Mouse (Mus musculus) urinary bladder, postnatal 14 days (tissue): ENCODE data around the gene Ostm1.
A peak's percentile ranks its signal among the peaks of the same experiment; 100 is the strongest.

Source experiments
- DNase-seq: peaks from one replicate; pipeline ENCODE4 v3.0.0; 2021; ENCODE audit warnings: low spot score

The Ostm1 gene

DNA sequence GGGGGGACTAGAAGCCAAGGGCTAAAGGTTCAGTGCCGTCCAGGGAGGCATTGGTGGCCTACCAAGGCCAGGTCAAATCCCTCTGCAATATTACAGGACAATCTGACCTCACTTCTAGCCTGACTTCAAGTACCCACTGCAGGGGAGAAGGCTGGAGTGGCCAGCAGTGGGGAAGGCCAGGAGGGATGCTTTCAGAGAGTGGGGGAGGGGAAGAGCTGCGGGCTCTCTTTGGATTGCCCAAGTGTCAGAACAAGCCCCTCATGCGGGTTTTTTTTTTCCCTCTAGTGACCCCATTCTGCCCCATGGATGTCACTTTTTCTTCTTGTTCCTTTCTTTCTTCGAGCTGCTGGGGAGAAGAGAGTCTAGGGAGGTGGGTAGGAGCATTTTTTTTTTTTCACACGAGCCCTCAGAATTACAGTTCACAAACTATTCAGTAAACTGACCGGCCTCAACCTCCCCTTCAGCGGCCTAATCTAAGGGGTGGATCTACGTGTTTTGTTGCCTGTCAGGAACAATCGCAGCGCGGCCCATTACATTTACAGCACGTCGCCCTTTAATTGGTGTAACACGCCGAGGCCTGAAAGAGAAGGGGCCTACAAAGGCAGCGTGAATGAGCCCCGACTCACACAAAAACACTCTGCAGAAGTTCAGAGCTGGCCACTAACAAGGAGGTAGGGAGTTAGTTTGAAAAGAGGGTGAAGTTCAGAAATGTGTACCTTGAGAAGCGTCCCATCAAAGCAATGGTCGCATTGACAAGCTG, 47.2 kb downstream of the Ostm1 start:
- DNase-seq, result no peak

GRCm38 (mm10) chr10:42631754-42632452, 48.3 kb downstream of the Ostm1 start:
- no peak for DNase-seq

DNA sequence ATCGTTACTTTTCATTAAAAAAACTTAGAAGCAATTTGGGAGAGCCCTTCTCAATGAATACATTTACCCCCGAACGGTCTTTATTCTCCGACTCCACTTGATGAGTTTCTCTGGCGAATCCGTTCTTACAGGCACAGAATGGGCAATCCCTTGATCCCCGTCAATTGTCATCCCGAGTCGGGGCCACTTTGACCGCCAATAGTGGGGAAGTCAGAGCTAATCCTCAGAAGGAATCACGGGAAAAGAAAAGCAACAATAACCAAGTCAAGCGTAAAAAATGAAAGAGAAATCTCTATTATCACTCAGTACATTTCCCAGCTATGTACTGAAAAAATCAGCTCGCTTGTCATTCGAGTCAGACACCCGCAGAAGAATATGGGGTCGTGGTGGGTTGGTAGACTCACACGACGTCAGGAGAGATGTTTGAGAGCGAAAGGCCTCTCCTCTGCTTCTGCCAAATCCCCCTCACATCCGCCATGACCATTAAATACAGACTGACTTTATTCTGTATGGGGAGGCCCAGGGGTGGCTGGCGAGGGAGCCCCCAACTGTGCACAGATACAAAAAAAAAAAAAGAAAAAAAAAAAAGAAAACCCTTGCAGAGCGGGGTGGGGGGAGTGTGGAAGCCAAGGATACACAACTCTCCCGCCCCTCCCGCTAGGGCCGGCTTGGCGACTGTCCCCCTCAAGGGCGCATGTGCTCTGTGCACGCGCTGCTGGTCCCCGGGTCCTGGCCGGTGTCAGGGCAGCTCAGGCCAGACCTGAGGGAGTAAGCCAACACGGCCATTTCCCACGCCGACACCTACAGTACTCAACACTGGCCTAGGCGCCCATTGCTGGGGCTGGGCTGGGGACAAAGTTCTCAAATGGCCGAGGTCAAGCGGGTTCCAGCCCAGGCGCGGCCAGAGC, 49.1 kb downstream of the Ostm1 start:
- DNase-seq, result no peak

DNA sequence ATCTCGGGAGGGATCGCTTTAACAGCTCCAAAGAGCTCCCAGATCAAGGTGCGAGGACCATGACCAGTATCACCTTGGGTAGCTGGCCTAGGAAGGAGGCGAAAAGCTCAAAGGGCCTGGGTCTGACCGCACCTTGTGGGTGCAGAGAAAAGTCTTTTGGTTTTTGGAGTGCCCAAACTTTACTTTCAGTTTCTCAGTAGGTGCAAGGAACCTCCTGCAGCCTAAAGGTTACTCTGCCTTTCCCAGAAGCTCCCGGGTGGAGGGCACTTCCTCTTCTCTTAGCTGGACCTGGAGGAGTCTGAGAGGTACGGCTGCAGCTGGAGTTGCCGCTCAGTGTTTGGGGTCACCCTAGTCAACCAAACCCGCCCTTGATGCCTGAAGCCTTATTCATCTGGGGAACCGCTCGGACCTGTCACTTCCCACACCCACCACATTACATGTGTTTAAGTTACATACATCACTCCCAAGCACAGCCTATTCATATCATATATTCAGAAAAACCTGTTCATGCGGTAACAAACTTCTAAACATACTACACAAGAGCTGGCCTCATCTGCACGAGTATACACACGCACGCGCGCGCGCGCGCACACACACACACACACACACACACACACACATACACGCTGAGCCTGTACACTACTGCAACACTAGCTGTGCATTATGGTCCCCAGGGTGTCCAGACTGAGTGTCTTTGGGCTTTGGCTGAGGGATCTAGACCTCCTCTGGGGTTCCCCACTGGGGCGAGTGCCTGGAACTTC, 49.9 kb downstream of the Ostm1 start:
- no peak for DNase-seq

GRCm38 (mm10) chr10:42634122-42634720, 50.6 kb downstream of the Ostm1 start:
- no peak for DNase-seq

DNA sequence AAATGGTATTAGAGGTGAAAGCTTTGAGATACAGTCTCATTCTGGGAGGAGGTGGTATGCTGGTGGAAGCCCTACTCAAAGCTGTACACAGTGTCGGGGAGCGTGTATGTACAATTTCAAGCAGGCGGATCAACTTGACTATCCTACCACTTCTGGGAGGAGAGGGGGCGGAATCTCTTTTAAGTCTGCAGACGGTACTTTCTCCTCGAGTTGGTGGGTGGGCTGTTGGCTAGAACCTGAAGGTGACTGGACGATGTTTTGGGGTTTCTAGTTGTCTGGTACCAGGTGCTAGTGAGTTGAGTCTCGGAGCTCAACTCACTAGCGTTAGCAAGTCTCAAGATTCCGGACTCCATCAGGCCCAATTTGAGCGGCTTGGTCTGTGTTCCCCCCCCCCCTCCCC, 51.4 kb downstream of the Ostm1 start:
- DNase-seq, result no peak

GRCm38 (mm10) chr10:42635566-42636359, 52.1 kb downstream of the Ostm1 start:
- no peak for DNase-seq

DNA sequence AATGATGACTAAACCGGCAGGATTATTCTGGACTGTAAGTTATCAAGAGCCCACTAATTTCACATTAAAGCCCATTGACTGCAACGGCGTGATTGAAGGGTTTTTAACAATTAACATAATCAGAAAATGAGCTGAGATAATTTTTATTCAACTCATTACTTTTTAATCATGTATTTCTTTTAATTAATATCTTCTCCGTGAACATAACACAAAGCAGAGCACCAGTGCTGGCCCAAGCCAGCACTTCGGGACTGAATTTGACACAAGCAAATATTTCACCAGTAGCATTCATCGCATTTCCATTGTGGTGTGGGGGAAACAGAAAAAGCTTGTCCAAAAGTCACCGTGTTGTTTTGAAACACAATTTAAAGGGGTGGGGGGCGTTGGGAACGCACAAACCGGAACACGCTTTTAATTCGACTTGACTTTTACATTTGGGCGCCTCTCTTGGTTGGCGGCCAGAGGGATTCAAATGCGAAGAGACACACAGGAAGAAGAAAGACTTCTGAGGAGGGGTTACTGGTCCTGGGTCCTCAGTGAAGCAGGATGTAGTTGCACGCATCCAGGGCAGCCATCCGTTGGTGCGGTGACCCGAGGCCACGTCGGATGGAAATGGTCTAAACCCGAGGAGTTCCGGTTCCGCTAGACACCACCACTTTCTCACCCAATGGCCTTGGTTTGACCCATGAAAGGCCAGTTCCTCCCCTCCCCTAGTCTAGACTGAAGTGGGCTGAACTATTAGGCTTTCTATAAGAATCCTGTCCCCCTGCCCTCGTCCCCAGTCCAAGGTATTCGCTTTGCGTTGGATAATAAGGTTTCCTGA, 52.9 kb downstream of the Ostm1 start:
- no peak for DNase-seq

GRCm38 (mm10) chr10:42637183-42637788, 53.7 kb downstream of the Ostm1 start:
- peak; percentile 52 for DNase-seq

DNA sequence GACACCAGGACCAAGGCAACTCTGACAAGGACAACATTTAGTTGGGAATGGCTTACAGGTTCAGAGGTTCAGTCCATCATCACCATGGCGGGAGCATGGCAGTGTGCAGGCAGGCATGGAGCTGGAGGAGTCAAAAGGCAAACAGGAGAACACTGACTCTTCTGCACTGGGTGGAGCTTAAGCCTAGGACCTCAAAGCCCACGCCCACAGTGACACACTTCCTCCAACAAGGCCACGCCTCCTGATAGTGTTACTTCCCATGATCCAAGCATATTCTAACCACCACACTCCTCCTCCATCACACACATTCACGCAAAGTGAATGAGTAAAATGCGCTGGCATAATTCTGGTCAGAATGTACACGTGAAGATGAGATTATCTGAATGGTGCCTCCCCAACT, 56.2 kb downstream of the Ostm1 start:
- no peak for DNase-seq

- no peak for DNase-seq
Measured at GRCm38 (mm10) chr10:42643638-42644037, 60.0 kb downstream of the Ostm1 start.

GRCm38 (mm10) chr10:42646340-42646739, 62.7 kb downstream of the Ostm1 start:
- DNase-seq, result no peak

- no peak for DNase-seq
Measured at GRCm38 (mm10) chr10:42661916-42662315, 78.3 kb downstream of the Ostm1 start.

DNA sequence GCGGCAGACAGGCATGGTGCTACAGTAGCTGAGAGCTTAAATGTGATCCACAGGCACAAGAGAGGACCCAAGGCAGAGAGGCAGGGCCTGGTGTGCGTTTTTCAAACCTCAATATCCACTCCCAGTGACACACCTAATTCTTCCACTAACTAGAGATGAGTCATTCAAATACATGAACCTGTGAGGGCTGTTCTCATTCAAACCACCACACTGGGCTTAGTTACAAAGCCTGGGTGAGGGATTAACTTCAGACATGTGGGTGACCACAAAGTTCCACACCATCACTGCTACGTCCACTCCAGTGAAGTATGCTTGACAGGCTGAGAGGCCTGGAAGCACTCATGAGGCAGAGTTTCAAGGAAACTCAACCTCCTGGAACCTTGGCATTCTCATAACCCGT, 86.3 kb downstream of the Ostm1 start:
- DNase-seq, result no peak

DNA sequence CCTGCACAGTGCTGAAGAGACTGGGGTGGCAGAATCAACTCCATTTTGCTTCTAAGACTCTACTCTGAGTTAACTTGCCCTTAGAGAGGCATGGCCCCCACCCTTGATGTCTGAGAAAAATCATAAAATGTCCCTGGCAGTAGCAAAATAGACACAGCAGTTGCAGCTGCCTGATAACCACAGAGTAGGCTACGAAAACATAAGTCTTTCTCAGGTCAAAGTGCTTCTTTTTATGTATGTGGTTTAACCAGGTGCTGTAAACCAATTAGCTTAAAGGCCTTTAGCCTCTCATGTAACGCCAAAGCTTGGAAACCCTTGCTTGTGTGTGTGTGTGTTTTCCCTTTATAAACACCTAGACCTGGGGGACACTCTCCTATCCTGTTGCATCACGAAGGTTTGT, 89.2 kb downstream of the Ostm1 start:
- no peak for DNase-seq

- no peak for DNase-seq
Measured at GRCm38 (mm10) chr10:42675571-42675970, 91.9 kb downstream of the Ostm1 start.

DNA sequence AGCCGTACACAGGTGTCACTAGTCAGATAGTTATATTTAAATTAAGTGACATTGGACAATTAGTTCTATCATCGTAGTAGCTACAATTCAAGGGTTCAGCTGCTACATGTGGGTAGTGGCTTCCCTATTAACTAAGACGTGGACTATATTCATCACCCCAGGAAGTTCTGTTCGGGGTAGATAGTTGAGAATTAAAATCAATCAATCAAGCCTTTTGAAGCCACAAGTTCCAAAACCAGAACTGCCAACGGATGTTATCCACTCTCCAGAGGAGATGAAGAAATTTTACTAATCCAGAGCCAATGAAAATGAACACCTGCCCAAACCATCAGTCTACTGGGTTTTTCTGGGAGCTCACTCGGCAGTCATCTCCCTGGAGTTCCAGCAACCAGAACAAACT, 94.7 kb downstream of the Ostm1 start:
- no peak for DNase-seq

DNA sequence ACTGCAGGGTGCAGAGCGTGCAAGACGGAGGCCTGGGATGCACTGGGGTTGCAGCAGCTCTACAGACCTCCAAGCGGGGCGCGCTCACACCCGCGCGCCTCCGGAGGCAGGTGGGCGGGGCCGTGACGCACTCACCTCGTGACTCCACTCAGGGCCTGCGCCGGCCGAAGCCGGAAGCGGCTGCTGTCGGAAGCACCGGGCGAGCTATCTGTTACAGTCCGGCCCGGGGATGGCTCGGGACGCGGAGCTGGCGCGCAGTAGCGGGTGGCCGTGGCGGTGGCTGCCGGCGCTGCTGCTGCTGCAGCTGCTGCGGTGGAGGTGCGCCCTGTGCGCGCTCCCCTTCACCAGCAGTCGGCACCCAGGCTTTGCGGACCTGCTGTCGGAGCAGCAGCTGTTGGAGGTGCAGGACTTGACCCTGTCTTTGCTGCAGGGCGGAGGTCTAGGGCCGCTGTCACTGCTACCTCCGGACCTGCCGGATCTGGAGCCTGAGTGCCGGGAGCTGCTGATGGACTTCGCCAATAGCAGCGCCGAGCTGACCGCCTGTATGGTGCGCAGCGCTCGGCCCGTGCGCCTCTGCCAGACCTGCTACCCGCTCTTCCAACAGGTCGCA, 95.2 kb downstream of the Ostm1 start:
- DNase-seq, result peak; percentile 92

DNA sequence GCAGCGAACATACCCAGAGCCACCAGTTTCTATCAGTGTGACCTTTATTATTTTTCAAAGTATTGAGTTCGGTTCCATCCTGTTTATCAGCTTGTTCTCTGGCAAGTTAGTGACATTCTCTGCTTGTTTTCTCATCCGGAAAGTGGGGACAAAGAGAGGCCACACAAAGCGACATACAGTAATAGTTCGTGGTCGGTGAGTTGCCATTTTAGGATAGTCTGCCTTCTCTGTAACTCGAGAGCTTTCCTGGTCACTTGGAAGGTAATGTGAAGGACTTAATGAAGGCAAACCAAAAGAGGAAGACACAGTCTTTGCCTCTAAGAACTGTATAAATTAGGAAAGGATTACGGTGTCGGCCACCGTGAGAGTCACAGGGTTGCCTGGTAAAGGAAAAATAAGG, 96.0 kb downstream of the Ostm1 start:
- DNase-seq, result no peak
